Mouse (Mus musculus) urinary bladder, adult 18-20 months (tissue): Measurements from ENCODE around the gene AC109138.7.

Experiments
- DNase-seq, 2 experiments: peaks; one replicate each; pipeline ENCODE4 v3.0.0; 2022; ENCODE audit warnings: low spot score in 2 of 2, mixed read lengths in 2 of 2

The AC109138.7 gene

DNA sequence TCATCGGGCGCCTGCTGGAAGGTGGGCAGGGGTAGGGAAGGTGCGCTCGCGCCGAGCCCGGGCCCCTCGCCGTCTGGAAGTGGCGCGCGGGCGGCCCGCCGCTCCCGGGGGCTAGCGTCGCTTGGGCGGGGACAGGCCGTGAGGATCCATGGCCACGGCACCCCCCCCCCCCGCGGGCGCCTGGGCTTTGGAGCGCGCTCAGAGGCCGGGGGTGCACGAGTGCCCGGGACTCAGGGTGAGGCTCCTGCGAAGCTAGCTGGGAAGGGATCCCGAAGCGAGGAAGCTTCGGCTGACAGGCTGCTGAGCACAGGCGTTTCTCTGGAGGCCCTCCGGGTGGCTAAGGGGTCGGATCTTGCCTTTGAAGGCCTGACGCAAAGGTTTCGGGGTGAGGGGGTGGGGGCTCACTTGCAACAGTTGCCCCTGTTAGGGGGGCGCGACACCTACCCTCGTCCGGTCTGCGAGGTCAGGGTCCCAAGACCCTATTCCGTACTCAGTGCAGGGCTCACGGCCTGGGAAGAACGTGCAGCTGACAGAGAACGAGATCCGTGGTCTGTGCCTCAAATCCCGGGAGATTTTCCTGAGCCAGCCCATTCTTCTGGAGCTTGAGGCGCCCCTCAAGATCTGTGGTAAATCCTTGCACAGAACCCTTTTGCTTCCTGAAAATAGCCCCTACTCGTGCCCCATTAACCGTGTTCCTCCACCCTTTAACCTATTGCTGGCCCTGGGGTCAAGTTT, 21.7 kb upstream of the AC109138.7 start:
- no peak for DNase-seq

DNA sequence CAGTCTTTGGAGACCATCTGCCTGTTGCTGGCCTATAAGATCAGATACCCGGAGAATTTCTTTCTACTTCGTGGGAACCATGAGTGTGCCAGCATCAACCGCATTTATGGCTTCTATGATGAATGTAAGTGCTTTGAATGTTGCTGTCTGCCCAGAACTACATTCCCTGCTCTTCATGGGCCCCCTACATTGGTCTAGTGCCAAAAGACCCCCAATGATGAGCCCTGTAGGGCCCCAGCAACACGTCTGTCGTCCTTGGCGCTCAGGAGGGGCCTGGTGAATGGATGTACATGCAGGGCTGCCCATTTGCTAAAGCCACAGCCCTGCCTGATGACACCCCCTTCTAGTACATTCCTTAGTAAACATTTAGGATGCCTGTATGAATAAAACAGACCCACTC, 21.0 kb upstream of the AC109138.7 start:
- DNase-seq = no peak

DNA sequence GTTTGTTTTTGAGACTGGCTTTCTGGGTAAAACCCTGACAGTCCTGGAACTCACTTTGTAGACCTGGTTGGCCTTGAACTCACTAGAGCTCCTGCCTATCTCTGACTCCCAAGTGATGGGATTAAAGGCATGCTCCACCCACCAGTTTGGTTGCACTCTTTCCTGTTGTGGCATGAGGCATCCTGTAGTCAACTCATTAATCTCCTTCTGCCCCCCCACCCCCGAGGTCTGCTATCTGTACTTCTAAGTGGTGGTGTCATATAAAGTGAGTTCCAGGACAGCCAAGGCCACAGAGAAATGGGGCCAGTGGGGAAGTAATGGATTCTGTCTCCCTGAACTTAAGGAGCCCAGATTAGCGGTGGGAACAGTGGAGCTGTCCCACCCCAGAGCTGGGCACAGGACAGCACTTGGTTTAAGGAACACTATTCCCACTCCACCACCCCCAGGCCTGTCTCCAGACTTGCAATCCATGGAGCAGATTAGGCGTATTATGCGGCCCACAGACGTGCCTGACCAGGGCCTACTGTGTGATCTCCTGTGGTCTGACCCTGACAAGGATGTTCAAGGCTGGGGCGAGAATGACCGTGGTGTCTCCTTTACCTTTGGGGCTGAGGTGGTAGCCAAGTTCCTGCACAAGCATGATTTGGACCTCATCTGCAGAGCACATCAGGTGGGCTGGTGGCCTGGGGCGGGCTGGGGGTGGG, 20.0 kb upstream of the AC109138.7 start:
- no peak for DNase-seq

DNA sequence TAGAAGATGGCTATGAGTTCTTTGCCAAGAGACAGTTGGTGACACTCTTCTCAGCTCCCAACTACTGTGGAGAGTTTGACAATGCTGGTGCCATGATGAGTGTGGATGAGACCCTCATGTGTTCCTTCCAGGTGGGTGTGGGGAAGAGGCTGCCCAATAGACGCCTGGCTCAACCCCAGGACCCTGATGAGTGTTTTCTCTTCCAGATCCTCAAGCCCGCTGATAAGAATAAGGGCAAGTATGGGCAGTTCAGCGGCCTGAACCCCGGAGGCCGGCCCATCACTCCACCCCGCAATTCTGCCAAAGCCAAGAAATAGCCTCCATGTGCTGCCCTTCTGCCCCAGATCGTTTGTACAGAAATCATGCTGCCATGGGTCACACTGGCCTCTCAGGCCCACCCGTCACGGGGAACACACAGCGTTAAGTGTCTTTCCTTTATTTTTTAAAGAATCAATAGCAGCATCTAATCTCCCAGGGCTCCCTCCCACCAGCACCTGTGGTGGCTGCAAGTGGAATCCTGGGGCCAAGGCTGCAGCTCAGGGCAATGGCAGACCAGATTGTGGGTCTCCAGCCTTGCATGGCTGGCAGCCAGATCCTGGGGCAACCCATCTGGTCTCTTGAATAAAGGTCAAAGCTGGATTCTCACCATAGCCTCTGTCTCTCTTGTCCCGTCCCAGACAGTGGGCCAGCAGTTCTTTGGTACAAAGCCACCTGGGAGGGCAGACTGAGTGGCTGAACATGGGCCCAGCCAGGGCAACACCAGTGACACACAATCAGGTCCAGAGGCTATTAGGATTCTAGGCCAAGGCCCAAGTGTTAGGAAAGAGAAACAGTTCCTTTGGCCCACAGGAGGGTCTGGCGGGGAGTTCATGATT, 19.1 kb upstream of the AC109138.7 start:
- no peak for DNase-seq

DNA sequence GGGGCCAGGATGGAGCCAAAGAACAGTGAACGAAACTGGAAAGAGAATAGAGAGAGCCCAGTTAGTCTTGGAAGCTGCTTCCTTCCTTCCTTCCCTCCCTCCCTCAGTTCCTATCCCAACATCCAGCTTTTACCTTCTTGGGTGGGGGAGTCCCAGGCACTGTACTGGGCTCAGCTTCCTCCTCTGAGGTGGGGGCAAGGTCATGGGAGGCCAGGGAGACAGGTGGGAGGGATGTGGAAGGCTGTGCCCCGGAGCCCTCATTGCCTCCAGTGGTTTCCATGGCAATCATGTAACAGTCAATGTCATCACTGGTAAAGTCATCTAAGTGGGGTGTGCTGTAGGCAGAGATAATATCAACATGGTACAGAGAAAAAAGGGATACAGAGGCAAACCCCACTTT, 18.1 kb upstream of the AC109138.7 start:
- no peak for DNase-seq

DNA sequence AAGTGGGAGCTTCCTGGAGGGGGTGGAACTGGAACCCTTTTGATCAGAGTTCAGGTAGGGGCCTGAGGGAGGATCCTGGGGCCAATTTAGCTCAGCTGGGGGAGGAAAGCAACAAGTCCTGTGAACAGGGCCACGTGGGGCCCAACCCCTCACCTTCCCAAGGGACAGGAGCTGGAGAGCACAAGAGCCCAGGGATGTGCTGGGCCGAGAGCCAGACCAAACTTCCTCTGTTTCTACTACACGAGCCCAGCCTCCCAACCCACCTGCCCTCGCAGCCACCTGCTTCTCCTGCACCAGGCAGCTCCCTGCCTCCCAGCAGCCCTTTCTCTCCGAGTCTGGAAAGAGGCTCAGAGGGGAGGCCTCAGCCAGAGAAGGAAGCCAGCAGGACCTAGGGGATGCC, 17.6 kb upstream of the AC109138.7 start:
- no peak for DNase-seq

DNA sequence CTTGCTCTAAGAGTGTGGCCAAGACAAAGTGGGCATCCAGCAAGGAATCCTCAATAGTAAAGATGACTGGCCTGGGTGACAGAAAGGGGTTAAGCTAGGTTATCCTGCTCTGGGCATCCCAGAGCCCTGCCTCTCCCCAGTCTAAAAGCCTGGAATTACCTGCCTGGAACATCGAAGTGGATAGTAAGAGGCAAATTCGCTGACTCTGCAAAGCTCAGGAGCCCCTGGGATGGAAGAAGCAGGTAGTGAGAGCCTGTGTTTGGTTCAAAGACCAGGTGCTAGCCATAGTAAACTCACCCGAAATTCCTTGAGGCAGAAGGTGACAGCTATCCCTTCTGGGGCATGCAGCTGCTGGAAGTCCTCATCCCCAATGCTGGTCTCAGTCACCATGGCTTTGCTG, 17.0 kb upstream of the AC109138.7 start:
- DNase-seq = no peak

DNA sequence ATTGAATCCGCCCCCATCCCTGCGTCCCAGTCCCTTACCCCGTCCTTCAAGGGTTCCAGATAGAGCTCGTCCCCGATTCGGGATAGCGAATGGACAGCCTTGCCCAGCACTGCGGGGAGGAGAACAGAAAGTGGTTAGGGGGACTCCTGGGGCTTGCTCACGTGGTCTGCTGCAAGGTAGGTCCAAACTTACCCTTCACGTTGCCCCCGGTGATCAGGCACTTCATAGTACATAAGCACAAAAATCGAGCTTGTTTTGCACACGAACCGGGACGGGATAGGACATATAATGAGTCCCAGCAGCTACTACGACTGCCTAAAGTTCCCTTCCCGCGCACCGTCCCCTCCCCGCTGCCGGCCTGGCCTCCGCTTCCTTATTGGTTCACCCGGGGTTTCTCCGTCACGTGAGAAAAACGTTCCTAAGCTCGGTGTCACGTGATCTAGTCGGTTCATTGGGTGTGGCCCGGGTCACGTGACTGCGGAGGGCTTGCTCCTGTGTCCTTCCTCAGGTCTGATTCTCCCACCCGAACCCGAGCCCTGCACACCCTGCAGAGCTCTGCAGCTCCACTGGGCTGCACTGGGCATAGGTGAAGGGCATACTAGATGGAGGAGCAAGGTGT, 12.8 kb upstream of the AC109138.7 start, which contains the start of gene Rad9a:
Gene Rad9a, minus strand, starts transcription at position 372 of the 619 bp plus-strand sequence.
- DNase-seq = peak; percentile 94

DNA sequence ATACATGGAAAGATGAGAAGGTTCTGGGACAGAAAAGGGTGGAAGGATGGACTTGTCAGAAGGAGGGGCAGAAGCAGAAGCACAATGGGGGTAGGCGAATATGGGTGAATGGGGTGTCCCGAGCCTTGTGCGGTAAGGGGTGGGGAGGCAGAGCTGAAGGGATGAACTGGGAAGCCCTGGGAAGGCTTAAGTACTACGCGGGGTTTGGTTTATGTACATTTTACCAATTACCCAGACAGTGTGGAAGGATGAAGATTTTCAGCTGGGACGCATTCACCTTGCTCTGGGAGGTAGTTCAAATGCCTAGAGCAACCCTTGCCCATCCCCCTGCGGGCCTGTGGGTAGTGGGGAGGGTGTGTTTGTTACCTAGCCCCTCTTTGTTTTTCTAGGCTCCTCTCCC, 12.0 kb upstream of the AC109138.7 start:
- no peak for DNase-seq

DNA sequence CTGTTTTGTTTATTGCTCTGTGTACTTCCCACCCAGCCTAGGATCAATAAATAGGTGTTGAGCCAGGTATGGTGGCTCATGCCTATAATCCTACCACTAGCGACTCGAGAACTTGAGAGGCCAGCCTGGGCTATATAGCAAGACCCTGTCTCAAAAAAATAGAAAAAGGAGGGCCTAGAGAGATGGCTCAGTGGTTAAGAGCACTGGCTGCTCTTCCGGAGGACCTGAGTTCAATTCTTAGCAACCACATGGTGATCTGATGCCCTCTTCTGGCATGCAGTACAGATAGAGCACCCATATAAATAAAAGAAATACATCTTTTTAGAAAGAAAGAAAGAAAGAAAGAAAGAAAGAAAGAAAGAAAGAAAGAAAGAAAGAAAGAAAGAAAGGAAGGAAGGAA, 11.0 kb upstream of the AC109138.7 start:
- DNase-seq = no peak

DNA sequence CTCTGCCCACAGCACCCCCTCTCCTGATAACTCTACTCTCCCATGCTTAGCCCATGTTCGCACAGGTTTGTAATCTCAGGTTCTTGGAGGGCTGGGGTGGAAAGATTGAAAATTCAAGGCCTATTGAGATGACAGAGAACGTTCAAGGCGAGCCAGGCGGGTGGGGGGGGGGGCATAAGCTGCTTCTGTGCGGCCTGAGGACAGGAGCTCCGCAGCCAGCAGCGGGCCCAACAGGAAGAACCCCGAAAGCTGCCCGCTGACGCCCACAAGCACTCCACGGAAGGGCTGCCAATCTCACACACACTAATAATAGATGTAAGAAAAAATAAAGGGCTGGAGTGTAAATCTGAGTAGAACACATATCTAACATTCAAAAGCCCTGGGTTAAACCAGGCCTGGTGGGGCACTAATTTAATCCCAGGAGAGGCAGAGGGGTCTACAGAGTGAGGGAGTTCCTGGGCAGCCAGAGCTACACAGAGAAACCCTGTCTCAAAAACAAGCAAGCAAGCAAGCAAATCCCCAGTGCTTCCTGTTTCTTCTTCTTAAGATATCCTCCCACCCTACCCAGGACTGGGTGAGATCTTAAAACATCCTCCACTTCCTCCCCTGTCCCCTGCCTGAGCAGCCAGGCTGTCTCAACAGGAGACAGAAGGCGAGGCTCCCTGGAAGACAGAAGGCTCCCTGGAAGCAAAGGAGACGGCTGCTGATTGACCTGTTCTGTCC, 10.4 kb upstream of the AC109138.7 start:
- no peak for DNase-seq

DNA sequence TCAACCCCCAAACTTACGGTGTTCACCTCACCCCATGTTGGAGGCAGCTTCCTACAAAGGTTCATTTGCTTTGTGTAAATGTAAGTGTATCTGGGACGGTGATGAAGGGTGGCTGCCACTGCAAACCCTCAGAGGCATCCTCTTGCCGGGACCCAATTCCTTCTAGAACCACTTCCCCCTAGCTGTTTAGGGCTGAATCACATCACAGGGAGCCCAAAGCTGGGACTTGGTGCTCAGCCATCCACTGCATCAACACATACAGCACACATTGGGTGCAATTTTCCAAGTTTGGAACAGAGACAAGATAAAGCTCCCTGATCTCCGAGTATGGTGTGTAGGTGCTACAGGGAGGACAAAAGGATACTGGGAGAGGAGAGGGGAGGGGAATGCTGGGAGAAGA, 9.3 kb upstream of the AC109138.7 start:
- no peak for DNase-seq

DNA sequence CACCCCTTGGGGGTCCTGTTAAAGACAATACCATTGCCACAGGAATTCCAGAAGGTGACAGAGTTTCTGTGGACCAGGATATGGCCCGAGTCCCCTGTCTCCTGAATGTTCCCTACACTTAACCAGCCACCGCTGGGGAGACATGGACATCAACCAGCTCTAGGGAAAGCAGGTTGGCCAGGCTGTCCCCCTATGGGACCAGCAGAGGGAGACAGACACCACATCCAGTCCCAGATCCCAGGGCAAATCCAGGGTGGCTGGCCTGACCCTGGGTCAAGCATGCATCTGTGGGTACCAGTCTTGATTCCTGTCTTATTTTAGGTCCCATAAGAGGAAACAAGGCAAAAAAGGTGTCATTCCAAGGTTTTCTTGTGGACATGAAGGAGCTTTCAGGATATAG, 7.2 kb upstream of the AC109138.7 start:
- peak in 1 of 2 experiments; percentile 66 for DNase-seq

DNA sequence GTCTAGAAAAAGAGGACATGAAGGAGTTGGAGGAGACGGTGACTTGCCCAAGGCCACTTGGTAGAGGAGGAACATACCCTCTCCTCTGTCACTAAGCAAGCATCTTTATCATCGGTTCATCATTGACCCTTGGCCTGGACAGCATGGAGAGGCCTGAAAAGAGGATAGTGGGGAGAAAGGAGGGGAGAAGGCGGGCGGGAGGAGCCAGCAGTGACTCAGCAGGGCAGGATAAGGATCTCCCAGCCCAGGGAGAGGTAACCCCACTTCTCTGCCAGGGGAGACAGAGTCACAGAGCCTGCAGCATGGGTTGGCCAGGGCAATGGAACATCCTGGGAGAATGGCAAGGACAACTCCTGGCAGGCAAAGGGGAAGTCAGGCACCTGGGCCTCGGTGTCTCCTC, 5.6 kb upstream of the AC109138.7 start:
- no peak for DNase-seq

DNA sequence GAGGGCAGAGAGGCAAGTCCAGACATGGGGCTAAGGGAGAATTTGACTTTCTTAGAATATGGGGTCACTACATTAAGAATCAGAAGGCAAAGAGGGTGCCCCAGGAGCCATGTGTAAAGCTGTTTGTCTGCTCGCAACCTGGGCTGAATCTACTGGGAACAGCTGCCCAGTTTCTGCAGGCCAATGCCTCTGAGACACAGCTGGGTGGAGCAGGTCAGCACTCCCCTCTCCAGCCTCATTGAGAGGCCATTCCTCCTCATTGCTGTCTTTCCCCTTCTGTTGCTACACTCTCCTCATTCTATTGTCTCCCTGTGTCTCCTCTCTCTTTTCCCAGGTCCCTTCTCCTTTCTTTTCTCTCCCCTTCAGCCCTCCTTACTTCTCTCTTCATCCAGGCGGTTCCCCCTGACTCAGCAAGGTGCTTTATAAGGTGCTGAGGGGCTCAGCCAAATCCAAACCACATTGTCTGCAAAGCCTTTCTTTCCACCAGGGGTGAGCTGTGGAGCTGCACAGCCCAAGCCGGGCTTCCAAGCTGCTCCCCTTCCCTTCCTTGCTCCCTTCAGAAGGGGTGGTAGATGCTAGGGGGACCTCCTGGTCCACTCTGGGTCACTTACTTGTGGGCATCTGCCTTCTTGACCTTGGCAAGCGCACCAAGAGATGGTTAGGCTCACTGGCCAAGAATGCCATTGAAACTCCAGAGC, 2.1 kb upstream of the AC109138.7 start:
- DNase-seq = no peak

DNA sequence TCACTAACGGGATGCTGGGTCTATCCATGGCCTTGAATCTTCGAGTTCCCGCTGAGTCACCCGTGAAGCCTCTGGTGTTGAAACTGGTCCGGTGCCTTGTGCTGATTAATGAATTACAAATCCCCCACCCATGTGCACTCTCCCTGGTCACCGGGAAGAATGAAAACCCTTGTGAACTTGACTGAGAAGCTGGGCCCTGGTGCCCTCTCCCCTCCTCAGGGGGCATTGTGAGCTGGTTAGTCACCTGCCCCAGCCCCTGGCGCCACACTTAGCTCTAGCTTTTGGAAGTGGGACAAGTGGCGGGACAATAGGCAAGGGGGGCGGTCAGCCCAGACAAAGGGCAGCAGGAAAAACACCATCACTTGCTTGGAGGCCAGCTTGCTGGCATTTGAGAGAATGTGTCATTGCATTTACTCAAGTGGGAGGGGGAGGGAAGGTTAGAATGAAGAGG, 608 bp upstream of the AC109138.7 start:
- DNase-seq = peak in 1 of 2 experiments; percentile 53

DNA sequence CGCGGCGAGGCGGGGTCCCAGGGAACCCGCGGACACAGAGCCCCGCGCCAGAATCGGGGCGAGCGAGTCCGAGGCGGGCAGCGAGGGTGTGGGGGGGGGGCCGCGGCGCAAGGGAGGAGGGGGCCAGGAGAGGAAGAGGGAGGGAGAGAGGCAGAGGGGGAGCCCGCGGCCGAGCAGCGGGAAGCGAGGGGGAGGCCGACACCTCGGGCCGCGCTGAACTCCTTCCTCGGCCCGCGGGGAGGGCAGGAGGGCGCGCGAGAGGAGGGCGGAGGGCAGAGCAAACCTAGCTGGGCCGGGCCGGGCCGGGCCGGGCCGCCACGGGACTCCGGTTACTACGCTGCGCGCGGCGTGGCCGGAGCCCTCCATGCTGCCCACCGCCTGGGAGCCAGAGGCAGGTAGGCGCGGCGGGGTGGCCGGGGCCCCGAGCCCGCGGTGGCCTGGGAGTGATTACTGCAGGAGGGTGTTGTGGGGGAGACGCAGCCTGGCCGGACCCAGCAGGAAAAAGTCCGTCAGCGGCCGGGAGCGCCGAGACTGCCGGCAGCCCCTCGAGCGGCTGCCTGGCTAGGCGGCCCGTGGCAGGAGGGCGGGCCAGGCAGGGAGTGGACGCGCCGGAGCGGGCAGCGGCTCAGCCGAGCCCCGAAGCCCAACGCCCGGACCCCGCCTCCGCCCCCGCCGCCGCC, 754 bp downstream of the AC109138.7 start:
- no peak for DNase-seq

DNA sequence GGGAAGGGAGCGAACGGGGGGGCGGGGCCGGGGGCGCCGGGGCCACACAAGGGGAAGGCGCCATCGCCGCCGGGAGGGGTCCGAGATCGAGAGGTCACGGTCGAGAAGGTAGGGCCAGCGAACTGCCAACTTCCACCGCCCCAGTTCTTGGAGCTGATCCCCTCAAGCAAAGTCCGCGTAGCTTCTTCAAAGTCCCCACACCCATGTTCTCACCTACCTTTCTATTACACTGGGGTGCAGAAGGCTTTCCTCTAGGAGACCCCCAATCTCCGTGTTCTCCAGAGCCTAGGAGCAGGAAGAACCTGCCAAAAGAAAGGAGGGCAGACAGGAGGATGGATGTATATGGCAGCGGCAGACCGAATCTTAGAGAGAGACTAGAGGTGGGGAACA, 1.3 kb downstream of the AC109138.7 start:
- DNase-seq = no peak

DNA sequence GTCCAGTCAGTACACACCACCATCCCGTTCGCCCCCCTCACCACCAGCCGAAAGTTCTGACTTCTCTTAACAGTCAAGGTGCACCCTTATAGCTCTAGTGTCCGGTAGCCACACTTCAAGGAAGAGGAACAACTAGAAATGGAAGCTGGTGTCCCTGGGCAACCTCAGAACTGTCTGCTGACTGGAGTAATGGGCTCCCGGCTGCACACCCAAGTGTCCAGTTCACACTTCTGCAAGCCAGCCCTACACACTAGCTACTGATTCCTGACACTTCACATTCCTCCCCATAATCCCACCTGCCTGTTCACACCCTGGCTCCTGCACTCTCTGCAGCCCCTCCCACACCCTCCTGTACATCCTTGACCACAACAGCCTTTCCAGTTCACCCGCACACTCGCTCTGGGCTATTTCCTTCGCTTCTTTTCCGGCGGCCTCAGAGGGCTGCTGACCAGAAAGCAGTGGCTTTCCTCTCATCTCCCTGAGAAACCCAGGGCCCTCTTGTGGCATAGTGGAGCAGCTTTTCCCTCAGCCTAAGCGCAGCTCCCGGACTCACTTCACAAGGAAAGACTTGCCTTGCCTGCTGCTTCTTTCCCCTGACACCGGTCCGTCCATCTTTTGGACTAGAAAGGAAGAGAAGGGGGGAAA, 2.0 kb downstream of the AC109138.7 start:
- no peak for DNase-seq

DNA sequence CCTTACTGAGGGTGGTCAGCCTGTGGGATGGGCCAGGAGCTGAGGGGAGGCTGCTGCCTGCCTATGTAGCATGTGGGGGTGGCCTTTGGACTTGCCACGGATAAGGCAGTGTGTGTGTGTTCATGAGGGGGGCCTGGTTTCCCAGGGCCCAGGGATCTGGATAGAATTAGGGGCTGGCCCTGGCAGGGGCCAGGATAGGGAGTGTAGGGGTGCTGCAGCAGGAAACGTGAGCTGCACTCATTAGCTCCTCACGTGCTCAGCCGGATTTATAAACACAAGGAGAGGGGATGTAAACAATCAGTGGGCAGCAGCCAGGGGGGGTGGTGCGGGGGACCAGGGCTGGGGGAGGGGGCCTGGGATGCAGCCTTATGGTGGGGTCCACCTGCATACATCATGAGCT, 3.0 kb downstream of the AC109138.7 start:
- no peak for DNase-seq
